Mouse (Mus musculus): ENCODE data around the gene C1rb. TPM values are rescaled to one million over a fixed set of nuclear protein-coding genes. Genes with fewer than 3 reads are reported as not detected.
"Not testable (repeated sequence)": the region's sequence is repeated elsewhere in the genome, so short reads cannot be mapped to it uniquely, and the experiment has no call there.

C1rb gene
- total and polyA plus RNA-seq, 2 experiments from 2014 or later: not detected

DNA sequence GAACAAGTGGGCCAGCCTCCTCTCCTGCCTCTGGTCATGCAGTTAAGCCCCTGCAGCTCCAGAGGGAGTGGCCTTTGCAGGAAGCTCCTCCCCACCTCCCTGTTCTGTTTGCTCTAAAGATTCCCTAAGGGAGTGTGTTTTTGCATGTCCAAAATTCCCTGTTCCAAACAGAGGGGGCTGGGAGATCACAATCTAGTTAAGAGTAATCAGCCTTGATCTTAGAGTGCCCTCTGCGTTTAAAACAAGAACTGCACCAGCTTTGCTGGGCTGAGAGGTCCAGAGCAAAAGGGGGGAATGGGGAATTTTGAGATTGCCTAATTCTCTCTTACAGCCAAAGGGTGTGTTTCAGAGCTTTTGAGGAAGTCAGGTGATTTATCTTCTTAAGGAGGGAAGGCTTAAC lies 27.8 kb upstream of the C1rb start, which contains the start of gene C1s1:
TSS of gene C1s1 (minus strand) at position 76 of the 400 bp plus-strand sequence.
- not testable (repeated sequence) for H3K4me2 ChIP-seq (ENCODE audit: low read depth, low read length, poor library complexity, severe bottlenecking); H3K9me3 ChIP-seq (ENCODE audit: low read length); H3K9ac ChIP-seq (replicated peaks; ENCODE audit: low read length, poor library complexity, severe bottlenecking); H3K27ac ChIP-seq (ENCODE audit: low read depth, low read length); H3K36me3 ChIP-seq (ENCODE audit: insufficient read depth, low read length); H3K4me3 ChIP-seq (ENCODE audit: low read depth, low read length); H3K27me3 ChIP-seq (ENCODE audit: insufficient read depth, low read length); H3K4me1 ChIP-seq (ENCODE audit: insufficient read depth, low read length); ATAC-seq (ENCODE audit: low FRiP score)
- TF ChIP-seq CTCF (IDR thresholded peaks at IDR 0.05): peak; percentile 57
- DNase-seq (ENCODE audit: low spot score): peak; percentile 26
- 0% methylated on average over 1 of the region's 1 CpGs for WGBS

- H3K36me3 ChIP-seq (ENCODE audit: insufficient read depth, low read length): no peaks in the 10 kb centered on the region
- DNase-seq (ENCODE audit: low spot score): no peak
- no peak overlapping the region for H3K27ac ChIP-seq (ENCODE audit: low read depth, low read length)
- ATAC-seq (ENCODE audit: low FRiP score): no peak
- H3K4me1 ChIP-seq (ENCODE audit: insufficient read depth, low read length): no peaks in the 10 kb centered on the region
- H3K27me3 ChIP-seq (ENCODE audit: insufficient read depth, low read length): no peaks in the 10 kb centered on the region
- no peaks in the 10 kb centered on the region for H3K9me3 ChIP-seq (ENCODE audit: low read length)
- H3K4me2 ChIP-seq (ENCODE audit: low read depth, low read length, poor library complexity, severe bottlenecking): no peak overlapping the region
- WGBS: 81% methylated on average over 5 of the region's 6 CpGs
- H3K9ac ChIP-seq (replicated peaks; ENCODE audit: low read length, poor library complexity, severe bottlenecking): no peak overlapping the region
- no peak overlapping the region for H3K4me3 ChIP-seq (ENCODE audit: low read depth, low read length)
- peak; percentile 39; the same call in 1 of the 2 replicates for TF ChIP-seq CTCF (IDR thresholded peaks at IDR 0.05)
These were observed 25.6 kb upstream of the C1rb start for GRCm38 (mm10) chr6:124544466-124544865.

DNA sequence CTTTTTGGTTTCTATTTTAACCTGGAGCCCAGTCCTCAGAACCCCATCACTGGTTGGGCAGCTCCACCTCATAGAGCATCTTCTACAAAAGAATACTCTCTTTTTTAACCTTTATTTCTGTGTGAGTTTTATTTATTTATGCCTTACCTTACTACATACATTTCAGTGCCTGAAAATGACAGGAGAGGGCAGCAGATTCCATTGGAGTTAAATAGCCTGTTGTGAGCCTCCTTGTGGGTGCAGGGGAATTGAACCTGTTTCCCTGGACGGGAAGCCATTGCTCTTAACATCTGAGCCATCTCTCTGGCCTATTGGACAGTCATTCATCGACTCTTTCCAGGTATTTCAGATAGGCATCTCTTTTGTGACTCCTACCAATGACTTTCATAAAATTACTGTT lies 24.7 kb upstream of the C1rb start:
- Histone ChIP-seq H3K9ac (replicated peaks; ENCODE audit: low read length, poor library complexity, severe bottlenecking) (no peak overlapping the region), H3K36me3 (ENCODE audit: insufficient read depth, low read length) (no peaks in the 10 kb centered on the region), H3K27ac (ENCODE audit: low read depth, low read length) (no peak overlapping the region), H3K4me2 (ENCODE audit: low read depth, low read length, poor library complexity, severe bottlenecking) (no peak overlapping the region), H3K9me3 (ENCODE audit: low read length) (no peaks in the 10 kb centered on the region), H3K27me3 (ENCODE audit: insufficient read depth, low read length) (no peaks in the 10 kb centered on the region), H3K4me3 (ENCODE audit: low read depth, low read length) (no peak overlapping the region), H3K4me1 (ENCODE audit: insufficient read depth, low read length) (no peaks in the 10 kb centered on the region)
- DNase-seq (ENCODE audit: low spot score) (no peak), ATAC-seq (ENCODE audit: low FRiP score) (no peak)
- TF ChIP-seq CTCF (IDR thresholded peaks at IDR 0.05): peak; percentile 26; the same call in 1 of the 2 replicates
- 81% methylated on average over 2 of the region's 2 CpGs for WGBS

GRCm38 (mm10) chr6:124547979-124548378 lies 22.1 kb upstream of the C1rb start:
- WGBS: 93% methylated on average over 2 of the region's 3 CpGs
- H3K27me3 ChIP-seq (ENCODE audit: insufficient read depth, low read length); H3K36me3 ChIP-seq (ENCODE audit: insufficient read depth, low read length); H3K4me3 ChIP-seq (ENCODE audit: low read depth, low read length); H3K9ac ChIP-seq (replicated peaks; ENCODE audit: low read length, poor library complexity, severe bottlenecking); H3K4me2 ChIP-seq (ENCODE audit: low read depth, low read length, poor library complexity, severe bottlenecking); H3K27ac ChIP-seq (ENCODE audit: low read depth, low read length); H3K4me1 ChIP-seq (ENCODE audit: insufficient read depth, low read length); ATAC-seq (ENCODE audit: low FRiP score); DNase-seq (ENCODE audit: low spot score); H3K9me3 ChIP-seq (ENCODE audit: low read length): not testable (repeated sequence)

- no peaks in the 10 kb centered on the region for H3K27me3 ChIP-seq (ENCODE audit: insufficient read depth, low read length)
- ATAC-seq (ENCODE audit: low FRiP score) (no peak), DNase-seq (ENCODE audit: low spot score) (no peak)
- no peak overlapping the region for H3K4me2 ChIP-seq (ENCODE audit: low read depth, low read length, poor library complexity, severe bottlenecking)
- H3K27ac ChIP-seq (ENCODE audit: low read depth, low read length): no peak overlapping the region
- H3K4me3 ChIP-seq (ENCODE audit: low read depth, low read length): no peak overlapping the region
- H3K4me1 ChIP-seq (ENCODE audit: insufficient read depth, low read length): no peaks in the 10 kb centered on the region
- no peaks in the 10 kb centered on the region for H3K36me3 ChIP-seq (ENCODE audit: insufficient read depth, low read length)
- TF ChIP-seq CTCF (IDR thresholded peaks at IDR 0.05): no peak
- no peak overlapping the region for H3K9ac ChIP-seq (replicated peaks; ENCODE audit: low read length, poor library complexity, severe bottlenecking)
- WGBS: 83% methylated on average over 3 of the region's 3 CpGs
- peaks cover 4% of the 10 kb centered on the region for H3K9me3 ChIP-seq (ENCODE audit: low read length)
These were observed 21.0 kb upstream of the C1rb start for GRCm38 (mm10) chr6:124549023-124549550.

DNA sequence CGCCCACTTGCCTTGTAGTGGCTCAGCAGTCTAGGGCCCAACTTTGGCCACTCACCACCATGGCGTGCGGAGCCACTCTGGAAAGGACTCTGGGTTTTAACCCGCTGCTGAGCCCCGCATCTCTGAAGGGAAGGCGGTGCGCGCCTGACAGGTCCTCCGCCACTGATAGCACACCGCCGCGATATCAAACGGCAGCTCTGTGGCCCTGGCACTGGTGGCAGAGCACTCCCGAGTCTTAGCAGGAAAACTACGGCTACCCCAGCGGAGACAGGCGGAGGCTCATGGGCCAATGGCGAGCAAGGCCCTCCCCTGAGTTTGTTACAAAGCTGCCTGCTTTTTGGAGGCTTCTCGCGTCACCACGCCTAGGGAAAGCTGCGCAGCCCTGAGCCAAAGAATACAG lies 17.3 kb upstream of the C1rb start:
- no peak overlapping the region for H3K4me3 ChIP-seq (ENCODE audit: low read depth, low read length)
- ATAC-seq (ENCODE audit: low FRiP score): no peak
- H3K4me1 ChIP-seq (ENCODE audit: insufficient read depth, low read length): no peaks in the 10 kb centered on the region
- 75% methylated on average over 22 of the region's 22 CpGs for WGBS
- no peaks in the 10 kb centered on the region for H3K36me3 ChIP-seq (ENCODE audit: insufficient read depth, low read length)
- H3K27me3 ChIP-seq (ENCODE audit: insufficient read depth, low read length): no peaks in the 10 kb centered on the region
- no peak overlapping the region for H3K9ac ChIP-seq (replicated peaks; ENCODE audit: low read length, poor library complexity, severe bottlenecking)
- H3K27ac ChIP-seq (ENCODE audit: low read depth, low read length): no peak overlapping the region
- H3K4me2 ChIP-seq (ENCODE audit: low read depth, low read length, poor library complexity, severe bottlenecking): no peak overlapping the region
- H3K9me3 ChIP-seq (ENCODE audit: low read length): peaks cover 4% of the 10 kb centered on the region
- TF ChIP-seq CTCF (IDR thresholded peaks at IDR 0.05): no peak
- DNase-seq (ENCODE audit: low spot score): no peak

- not testable (repeated sequence) for H3K4me2 ChIP-seq (ENCODE audit: low read depth, low read length, poor library complexity, severe bottlenecking); H3K27ac ChIP-seq (ENCODE audit: low read depth, low read length); H3K4me1 ChIP-seq (ENCODE audit: insufficient read depth, low read length); H3K4me3 ChIP-seq (ENCODE audit: low read depth, low read length); ATAC-seq (ENCODE audit: low FRiP score); DNase-seq (ENCODE audit: low spot score); H3K9ac ChIP-seq (replicated peaks; ENCODE audit: low read length, poor library complexity, severe bottlenecking); H3K27me3 ChIP-seq (ENCODE audit: insufficient read depth, low read length); H3K36me3 ChIP-seq (ENCODE audit: insufficient read depth, low read length); H3K9me3 ChIP-seq (ENCODE audit: low read length)
- WGBS: 68% methylated on average over 2 of the region's 2 CpGs
These were observed 14.1 kb upstream of the C1rb start for GRCm38 (mm10) chr6:124555956-124556355.

DNA sequence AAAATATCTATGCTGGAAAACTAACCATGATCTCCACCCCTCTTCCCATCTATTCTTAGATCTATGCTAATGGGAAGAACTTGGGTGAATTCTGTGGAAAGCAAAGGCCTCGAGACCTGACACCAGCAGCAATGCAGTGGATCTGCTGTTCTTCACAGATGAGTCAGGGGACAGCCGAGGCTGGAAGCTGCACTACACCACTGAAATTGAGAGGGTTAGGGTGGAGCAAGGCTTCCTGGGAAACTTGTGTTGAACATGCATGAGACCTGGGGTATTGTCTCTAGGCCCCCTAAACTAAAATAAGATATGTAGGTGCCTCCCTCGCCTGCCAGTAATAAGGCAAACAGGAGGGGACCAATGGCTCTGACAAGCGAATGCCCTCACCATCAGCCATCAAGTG lies 8.9 kb upstream of the C1rb start:
- H3K36me3 ChIP-seq (ENCODE audit: insufficient read depth, low read length); H3K4me2 ChIP-seq (ENCODE audit: low read depth, low read length, poor library complexity, severe bottlenecking); H3K27me3 ChIP-seq (ENCODE audit: insufficient read depth, low read length); H3K9ac ChIP-seq (replicated peaks; ENCODE audit: low read length, poor library complexity, severe bottlenecking); H3K4me1 ChIP-seq (ENCODE audit: insufficient read depth, low read length); ATAC-seq (ENCODE audit: low FRiP score); H3K9me3 ChIP-seq (ENCODE audit: low read length); H3K4me3 ChIP-seq (ENCODE audit: low read depth, low read length); DNase-seq (ENCODE audit: low spot score); H3K27ac ChIP-seq (ENCODE audit: low read depth, low read length): not testable (repeated sequence)
- 81% methylated on average over 4 of the region's 4 CpGs for WGBS

DNA sequence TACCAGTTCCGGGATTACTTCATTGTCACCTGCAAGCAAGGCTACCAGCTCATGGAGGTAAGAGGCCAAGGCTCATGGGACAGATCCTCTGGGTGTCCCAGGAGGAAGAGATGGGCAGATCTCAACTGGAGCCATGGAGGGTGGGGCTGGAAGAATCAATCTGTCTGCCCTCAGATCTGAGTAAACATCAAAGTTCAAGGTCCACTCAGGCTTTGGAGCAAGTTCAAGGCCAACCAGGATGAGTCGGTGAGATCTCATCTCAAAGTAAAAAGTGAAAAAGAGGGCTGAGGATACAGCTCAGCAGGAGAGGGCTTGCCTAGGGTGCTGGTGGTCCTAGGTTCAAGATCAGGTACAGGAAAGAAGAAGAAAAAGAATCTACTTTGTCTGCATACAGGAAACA lies 8.5 kb upstream of the C1rb start:
- H3K9ac ChIP-seq (replicated peaks; ENCODE audit: low read length, poor library complexity, severe bottlenecking); H3K4me1 ChIP-seq (ENCODE audit: insufficient read depth, low read length); H3K4me3 ChIP-seq (ENCODE audit: low read depth, low read length); DNase-seq (ENCODE audit: low spot score); H3K27ac ChIP-seq (ENCODE audit: low read depth, low read length); H3K27me3 ChIP-seq (ENCODE audit: insufficient read depth, low read length); H3K4me2 ChIP-seq (ENCODE audit: low read depth, low read length, poor library complexity, severe bottlenecking); H3K9me3 ChIP-seq (ENCODE audit: low read length); ATAC-seq (ENCODE audit: low FRiP score); H3K36me3 ChIP-seq (ENCODE audit: insufficient read depth, low read length): not testable (repeated sequence)
- WGBS: 94% methylated on average over 1 of the region's 2 CpGs

Measured in midbrain, postnatal 0 days (tissue).